Mouse (Mus musculus) testis, adult 2 months (tissue): ENCODE measurements at regions not wholly inside any gene's neighbourhood (a gene's known extent, or its start where the extent isn't known, plus 50 kb on each side); places are given as distances from the start of the nearest gene placed in this dataset.
A peak's percentile ranks its signal among the peaks of the same experiment; 100 is the strongest.

Source experiments
- H3K27ac ChIP-seq: fragments of 200-500 bp; 2 replicates; pipeline ENCODE4 v1.5.1; 2012; ENCODE audit warnings: low read depth, low read length; ENCODE audit not compliant: control insufficient read depth, insufficient read depth
- H3K27me3 ChIP-seq: fragments of 200-500 bp; 2 replicates; pipeline ENCODE4 v1.6.1; 2012; ENCODE audit warnings: mild to moderate bottlenecking, low read length, moderate library complexity; ENCODE audit not compliant: control insufficient read depth, insufficient read depth
- H3K36me3 ChIP-seq: fragments of 200-500 bp; 2 replicates; pipeline ENCODE4 v1.6.1; 2012; ENCODE audit warnings: mild to moderate bottlenecking, low read length; ENCODE audit not compliant: control insufficient read depth, insufficient read depth
- H3K4me1 ChIP-seq: fragments of 200-500 bp; 2 replicates; pipeline ENCODE4 v1.6.1; 2012; ENCODE audit warnings: low read length; ENCODE audit not compliant: control insufficient read depth, insufficient read depth
- H3K4me3 ChIP-seq: fragments of 200-500 bp; 2 replicates; pipeline ENCODE4 v1.5.1; 2012; ENCODE audit warnings: low read depth, mild to moderate bottlenecking, low read length, moderate library complexity, mixed read lengths; ENCODE audit not compliant: control insufficient read depth
- CTCF ChIP-seq: fragments of 200-500 bp; IDR thresholded peaks from 2 replicates; pipeline ENCODE4 v1.5.1; 2012; ENCODE audit warnings: low read depth, mild to moderate bottlenecking, inconsistent platforms, low read length, moderate library complexity; ENCODE audit not compliant: control insufficient read depth, insufficient read depth, insufficient replicate concordance
- POLR2A ChIP-seq: fragments of 200-500 bp; IDR thresholded peaks from 2 replicates; pipeline ENCODE4 v1.6.1; 2012; ENCODE audit warnings: low read depth, mild to moderate bottlenecking, inconsistent platforms, low read length, moderate library complexity; ENCODE audit not compliant: control insufficient read depth

GRCm38 (mm10) chr7:73261750-73262149 is 113.6 kb upstream of the Rgma start:
- TF ChIP-seq POLR2A, result no peak
- no peak for TF ChIP-seq CTCF
- Histone ChIP-seq H3K27me3 (no peaks in the 10 kb centered on the region), H3K27ac (no peak overlapping the region), H3K4me3 (no peak overlapping the region), H3K36me3 (no peaks in the 10 kb centered on the region), H3K4me1 (no peaks in the 10 kb centered on the region)

- Histone ChIP-seq H3K4me3 (no peak overlapping the region), H3K4me1 (no peaks in the 10 kb centered on the region), H3K27me3 (no peaks in the 10 kb centered on the region), H3K27ac (no peak overlapping the region), H3K36me3 (no peaks in the 10 kb centered on the region)
- no peak for TF ChIP-seq POLR2A
- no peak for TF ChIP-seq CTCF
Measured at GRCm38 (mm10) chr7:73262526-73262925, 112.8 kb upstream of the Rgma start.

GRCm38 (mm10) chr7:73269626-73270025 is 105.7 kb upstream of the Rgma start:
- H3K36me3 ChIP-seq, result no peaks in the 10 kb centered on the region
- no peak overlapping the region for H3K4me3 ChIP-seq
- H3K27me3 ChIP-seq, result no peaks in the 10 kb centered on the region
- no peaks in the 10 kb centered on the region for H3K4me1 ChIP-seq
- TF ChIP-seq POLR2A (no peak), CTCF (no peak)
- no peak overlapping the region for H3K27ac ChIP-seq

- H3K36me3 ChIP-seq, result no peaks in the 10 kb centered on the region
- no peak overlapping the region for H3K27ac ChIP-seq
- H3K4me1 ChIP-seq, result no peaks in the 10 kb centered on the region
- no peak overlapping the region for H3K4me3 ChIP-seq
- H3K27me3 ChIP-seq, result no peaks in the 10 kb centered on the region
- TF ChIP-seq POLR2A, result no peak
Measured at GRCm38 (mm10) chr7:73272787-73273186, 102.5 kb upstream of the Rgma start.

GRCm38 (mm10) chr7:73275814-73276271 is 99.5 kb upstream of the Rgma start:
- Histone ChIP-seq H3K27me3 (no peaks in the 10 kb centered on the region), H3K4me1 (no peaks in the 10 kb centered on the region), H3K36me3 (no peaks in the 10 kb centered on the region), H3K4me3 (no peak overlapping the region), H3K27ac (peak overlapping the region; percentile 39)
- TF ChIP-seq POLR2A, result no peak
- TF ChIP-seq CTCF, result no peak

- Histone ChIP-seq H3K27me3 (no peaks in the 10 kb centered on the region), H3K27ac (no peak overlapping the region)
- TF ChIP-seq CTCF (no peak), POLR2A (no peak)
Measured at GRCm38 (mm10) chr7:73278616-73279015, 96.7 kb upstream of the Rgma start.

GRCm38 (mm10) chr7:73279936-73280445 is 95.3 kb upstream of the Rgma start:
- TF ChIP-seq POLR2A (no peak), CTCF (no peak)
- Histone ChIP-seq H3K27ac (no peak overlapping the region), H3K4me1 (no peaks in the 10 kb centered on the region), H3K4me3 (no peak overlapping the region), H3K27me3 (no peaks in the 10 kb centered on the region), H3K36me3 (no peaks in the 10 kb centered on the region)

More at GRCm38 (mm10) chr7:73278616-73279015, 96.7 kb upstream of the Rgma start:
- no peaks in the 10 kb centered on the region for H3K4me1 ChIP-seq
- H3K36me3 ChIP-seq, result no peaks in the 10 kb centered on the region
- H3K4me3 ChIP-seq, result no peak overlapping the region

GRCm38 (mm10) chr7:73286244-73286643 is 89.1 kb upstream of the Rgma start:
- Histone ChIP-seq H3K27ac (no peak overlapping the region), H3K4me1 (no peaks in the 10 kb centered on the region), H3K36me3 (no peaks in the 10 kb centered on the region), H3K4me3 (no peak overlapping the region), H3K27me3 (no peaks in the 10 kb centered on the region)
- TF ChIP-seq CTCF (no peak), POLR2A (no peak)
